Mouse (Mus musculus): ENCODE data around the gene Pax5. TPM values are rescaled to one million over a fixed set of nuclear protein-coding genes. Genes with fewer than 3 reads are reported as not detected.
A peak's percentile ranks its signal among the peaks of the same experiment; 100 is the strongest.

Pax5 gene
- polyA plus RNA-seq, 1 experiment from 2014 or later: 1.5 TPM

DNA sequence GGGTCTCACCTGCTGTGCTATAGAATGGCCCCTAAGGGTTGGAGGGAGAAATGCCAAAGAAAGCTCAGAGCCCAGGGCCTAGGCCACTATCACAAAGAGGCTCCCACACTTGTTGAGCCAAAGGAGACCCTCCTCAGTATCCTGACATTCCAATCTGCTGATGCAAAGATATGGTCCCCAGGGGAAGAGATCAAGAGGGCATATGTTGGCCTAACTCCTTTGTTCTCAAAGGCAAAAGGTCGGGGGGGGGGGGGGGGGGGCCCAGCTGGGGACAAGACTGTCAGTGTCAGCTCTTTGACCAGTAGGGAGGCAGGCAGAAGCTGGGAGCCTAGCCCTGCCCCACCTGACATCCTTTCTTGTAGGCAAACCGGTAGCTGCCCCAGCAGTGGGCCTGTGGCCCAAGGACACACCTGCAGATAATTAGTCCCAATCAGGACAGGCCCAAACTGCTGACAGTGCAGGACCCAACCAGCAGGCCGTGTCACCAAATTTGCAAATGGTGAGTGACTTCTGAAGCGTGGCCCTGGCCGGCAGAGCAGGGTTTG is 108.0 kb downstream of the Pax5 start:
- Histone ChIP-seq H3K4me1 (ENCODE audit: control insufficient read depth, insufficient read depth, low read length) (peaks cover 12% of the 10 kb centered on the region; the same call in 1 of the 2 replicates), H3K27me3 (ENCODE audit: control insufficient read depth, insufficient read depth, low read length) (no peaks in the 10 kb centered on the region), H3K36me3 (ENCODE audit: control insufficient read depth, insufficient read depth, low read length) (no peaks in the 10 kb centered on the region), H3K4me3 (ENCODE audit: low read depth, low read length) (no peak overlapping the region), H3K9me3 (ENCODE audit: control insufficient read depth, low read length) (no peaks in the 10 kb centered on the region), H3K27ac (ENCODE audit: low read depth, low read length) (no peak overlapping the region), H3K9ac (replicated peaks; ENCODE audit: low read depth, low read length) (no peak overlapping the region), H3K4me2 (ENCODE audit: low read depth, low read length) (no peak overlapping the region)
- no peak; the same call in 1 of the 2 replicates for ATAC-seq (ENCODE audit: low read depth)
- 17% methylated on average over 5 of the region's 5 CpGs for WGBS

DNA sequence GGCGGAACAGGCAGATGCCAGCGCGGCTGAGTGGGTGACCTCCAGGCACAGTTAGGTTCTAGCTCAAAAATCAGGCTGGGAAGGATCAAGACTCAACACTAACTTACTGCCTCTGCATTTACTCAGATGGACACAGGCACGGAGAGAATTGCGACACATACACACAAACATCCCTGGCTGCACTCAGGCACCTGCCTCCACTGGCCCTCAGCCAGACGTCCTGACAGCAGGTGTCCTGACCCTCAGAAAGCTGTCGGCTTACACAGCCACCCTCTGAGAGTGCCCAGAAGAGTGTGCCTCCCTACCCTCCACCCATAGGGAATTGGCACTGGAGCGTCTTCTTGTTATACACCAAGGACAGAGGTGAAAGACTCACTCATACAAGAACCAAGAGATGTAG is 108.9 kb downstream of the Pax5 start:
- no peak for ATAC-seq (ENCODE audit: low read depth)
- Histone ChIP-seq H3K9me3 (ENCODE audit: control insufficient read depth, low read length) (no peaks in the 10 kb centered on the region), H3K27ac (ENCODE audit: low read depth, low read length) (no peak overlapping the region), H3K4me3 (ENCODE audit: low read depth, low read length) (no peak overlapping the region), H3K36me3 (ENCODE audit: control insufficient read depth, insufficient read depth, low read length) (no peaks in the 10 kb centered on the region), H3K4me2 (ENCODE audit: low read depth, low read length) (no peak overlapping the region), H3K4me1 (ENCODE audit: control insufficient read depth, insufficient read depth, low read length) (peaks cover 12% of the 10 kb centered on the region; the same call in 1 of the 2 replicates), H3K9ac (replicated peaks; ENCODE audit: low read depth, low read length) (no peak overlapping the region), H3K27me3 (ENCODE audit: control insufficient read depth, insufficient read depth, low read length) (no peaks in the 10 kb centered on the region)
- 58% methylated on average over 8 of the region's 8 CpGs for WGBS

DNA sequence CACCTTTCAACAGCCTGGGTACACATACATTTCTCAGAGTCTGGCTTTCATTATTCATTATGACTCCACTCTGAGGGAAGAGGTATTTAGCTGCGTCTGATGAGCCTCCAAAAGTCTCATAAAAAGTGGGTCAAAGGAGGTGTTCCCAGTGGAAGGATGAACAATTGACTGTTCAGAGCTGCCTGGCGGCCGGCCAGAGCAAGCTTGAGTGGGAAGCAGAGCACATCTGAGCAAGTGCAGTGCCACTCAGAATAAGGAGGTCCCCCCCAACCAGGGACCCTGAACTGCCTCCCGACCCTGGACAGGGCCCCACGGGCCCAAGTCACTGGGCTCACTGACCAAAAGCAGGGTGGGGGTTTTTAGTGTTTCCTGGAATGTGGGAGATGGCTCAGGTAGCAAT is 109.4 kb downstream of the Pax5 start:
- Histone ChIP-seq H3K4me1 (ENCODE audit: control insufficient read depth, insufficient read depth, low read length) (peaks cover 12% of the 10 kb centered on the region; the same call in 1 of the 2 replicates), H3K9me3 (ENCODE audit: control insufficient read depth, low read length) (no peaks in the 10 kb centered on the region), H3K4me2 (ENCODE audit: low read depth, low read length) (no peak overlapping the region), H3K27ac (ENCODE audit: low read depth, low read length) (no peak overlapping the region), H3K36me3 (ENCODE audit: control insufficient read depth, insufficient read depth, low read length) (no peaks in the 10 kb centered on the region), H3K27me3 (ENCODE audit: control insufficient read depth, insufficient read depth, low read length) (no peaks in the 10 kb centered on the region), H3K9ac (replicated peaks; ENCODE audit: low read depth, low read length) (no peak overlapping the region), H3K4me3 (ENCODE audit: low read depth, low read length) (no peak overlapping the region)
- WGBS: 26% methylated on average over 5 of the region's 5 CpGs
- peak; percentile 69; the same call in 1 of the 2 replicates for ATAC-seq (ENCODE audit: low read depth)

DNA sequence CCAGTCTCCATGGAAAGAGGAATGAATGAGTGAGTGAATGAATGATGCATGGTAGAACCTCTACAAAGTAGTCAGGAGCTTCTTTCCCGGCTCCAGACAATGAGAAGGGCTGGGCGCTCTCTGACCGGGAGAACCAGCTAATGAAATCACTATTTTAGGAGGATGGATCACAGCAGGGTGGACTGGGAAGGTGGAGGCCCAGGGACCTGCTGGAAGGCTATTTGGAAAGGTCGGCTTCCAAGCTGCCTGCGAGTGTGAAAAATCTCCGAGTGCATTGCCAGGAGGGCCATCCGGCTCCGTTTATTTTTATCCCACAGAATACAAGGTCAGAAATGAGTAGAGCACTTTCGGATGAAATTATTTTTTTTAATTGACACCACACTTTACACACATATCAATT is 112.3 kb downstream of the Pax5 start:
- peaks cover 12% of the 10 kb centered on the region; the same call in 1 of the 2 replicates for H3K4me1 ChIP-seq (ENCODE audit: control insufficient read depth, insufficient read depth, low read length)
- H3K27ac ChIP-seq (ENCODE audit: low read depth, low read length): no peak overlapping the region
- H3K27me3 ChIP-seq (ENCODE audit: control insufficient read depth, insufficient read depth, low read length): no peaks in the 10 kb centered on the region
- H3K4me2 ChIP-seq (ENCODE audit: low read depth, low read length): no peak overlapping the region
- no peaks in the 10 kb centered on the region for H3K9me3 ChIP-seq (ENCODE audit: control insufficient read depth, low read length)
- no peak overlapping the region for H3K9ac ChIP-seq (replicated peaks; ENCODE audit: low read depth, low read length)
- WGBS: 81% methylated on average over 9 of the region's 9 CpGs
- no peak for ATAC-seq (ENCODE audit: low read depth)
- no peak overlapping the region for H3K4me3 ChIP-seq (ENCODE audit: low read depth, low read length)
- no peaks in the 10 kb centered on the region for H3K36me3 ChIP-seq (ENCODE audit: control insufficient read depth, insufficient read depth, low read length)

DNA sequence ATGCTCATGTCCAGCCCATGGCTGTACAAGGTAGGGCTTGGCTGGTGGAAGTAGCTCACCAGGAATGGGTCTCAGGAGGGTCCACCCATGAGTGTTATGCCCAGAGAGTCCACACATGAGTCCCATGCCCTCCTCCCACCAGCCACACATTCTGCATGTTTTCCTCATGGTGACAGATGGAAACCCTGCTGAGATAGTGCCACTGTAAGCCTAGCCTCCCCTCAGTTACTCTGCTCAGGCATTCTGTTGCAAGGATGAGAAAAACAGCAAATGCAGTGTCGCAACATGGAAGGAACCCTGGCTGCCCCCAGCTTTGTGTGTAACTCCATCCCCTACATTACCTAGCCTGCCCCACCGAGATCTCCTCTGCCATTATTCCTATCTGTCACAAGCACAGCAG is 117.2 kb downstream of the Pax5 start:
- Histone ChIP-seq H3K4me3 (ENCODE audit: low read depth, low read length) (no peak overlapping the region), H3K36me3 (ENCODE audit: control insufficient read depth, insufficient read depth, low read length) (no peaks in the 10 kb centered on the region), H3K27ac (ENCODE audit: low read depth, low read length) (no peak overlapping the region), H3K27me3 (ENCODE audit: control insufficient read depth, insufficient read depth, low read length) (no peaks in the 10 kb centered on the region), H3K4me1 (ENCODE audit: control insufficient read depth, insufficient read depth, low read length) (0 out of 2 replicates have a peak, but pooled peaks cover 4% of the 10 kb centered on the region), H3K9ac (replicated peaks; ENCODE audit: low read depth, low read length) (no peak overlapping the region), H3K4me2 (ENCODE audit: low read depth, low read length) (no peak overlapping the region), H3K9me3 (ENCODE audit: control insufficient read depth, low read length) (no peaks in the 10 kb centered on the region)
- whole genome bisulfite sequencing: 89% methylated on average over 2 of the region's 2 CpGs
- ATAC-seq (ENCODE audit: low read depth): no peak

DNA sequence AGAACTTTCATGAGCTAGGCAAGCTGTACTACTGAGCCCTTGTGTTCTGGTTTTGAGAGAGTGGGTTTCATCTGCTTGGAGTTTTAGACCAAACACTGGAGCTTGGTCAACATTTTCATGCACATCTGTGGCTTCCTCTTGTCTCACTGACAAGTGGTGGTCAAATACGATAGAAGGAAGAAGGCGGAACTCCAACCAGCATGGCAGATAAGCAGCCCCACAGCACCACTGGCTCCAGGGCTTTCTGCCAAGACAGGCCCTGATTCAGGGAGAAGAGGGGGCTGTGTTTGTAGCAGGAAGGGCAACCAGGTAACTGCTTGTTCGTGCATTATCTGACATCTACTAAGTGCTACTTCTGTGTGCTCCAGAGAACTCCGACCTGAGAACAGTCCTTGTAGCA is 127.6 kb downstream of the Pax5 start:
- no peak overlapping the region for H3K4me3 ChIP-seq (ENCODE audit: low read depth, low read length)

DNA sequence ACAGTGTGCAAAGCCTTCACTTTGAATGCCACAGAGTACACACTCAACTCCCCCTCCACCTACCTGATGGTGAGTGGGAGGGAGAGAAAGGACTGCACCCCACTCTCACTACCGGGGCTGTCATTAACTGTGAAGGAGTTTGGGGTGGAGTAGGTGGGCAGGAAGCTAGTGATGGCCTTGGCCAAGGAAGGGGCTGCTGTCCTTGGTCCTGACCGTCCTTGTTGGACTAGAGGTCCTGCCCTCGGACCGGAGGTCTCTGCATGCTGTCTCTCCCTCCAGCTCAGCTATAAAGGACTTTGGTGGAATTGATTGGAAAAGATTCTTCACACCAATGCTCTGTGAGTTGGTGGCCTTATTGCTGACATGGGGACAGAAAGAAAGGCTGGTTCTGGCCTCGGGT is 131.7 kb downstream of the Pax5 start:
- Histone ChIP-seq H3K27me3 (ENCODE audit: control insufficient read depth, insufficient read depth, low read length) (no peaks in the 10 kb centered on the region), H3K4me1 (ENCODE audit: control insufficient read depth, insufficient read depth, low read length) (no peaks in the 10 kb centered on the region), H3K36me3 (ENCODE audit: control insufficient read depth, insufficient read depth, low read length) (no peaks in the 10 kb centered on the region), H3K9ac (replicated peaks; ENCODE audit: low read depth, low read length) (no peak overlapping the region), H3K4me3 (ENCODE audit: low read depth, low read length) (no peak overlapping the region), H3K27ac (ENCODE audit: low read depth, low read length) (no peak overlapping the region), H3K4me2 (ENCODE audit: low read depth, low read length) (no peak overlapping the region), H3K9me3 (ENCODE audit: control insufficient read depth, low read length) (no peaks in the 10 kb centered on the region)
- no peak for ATAC-seq (ENCODE audit: low read depth)
- 51% methylated on average over 5 of the region's 5 CpGs for WGBS

More for the DNA sequence above, 127.6 kb downstream of the Pax5 start:
- H3K27ac ChIP-seq (ENCODE audit: low read depth, low read length): no peak overlapping the region
- no peak overlapping the region for H3K9ac ChIP-seq (replicated peaks; ENCODE audit: low read depth, low read length)
- no peak for ATAC-seq (ENCODE audit: low read depth)
- 93% methylated on average over 4 of the region's 4 CpGs for WGBS
- H3K27me3 ChIP-seq (ENCODE audit: control insufficient read depth, insufficient read depth, low read length): no peaks in the 10 kb centered on the region
- no peak overlapping the region for H3K4me2 ChIP-seq (ENCODE audit: low read depth, low read length)
- no peaks in the 10 kb centered on the region for H3K4me1 ChIP-seq (ENCODE audit: control insufficient read depth, insufficient read depth, low read length)
- H3K36me3 ChIP-seq (ENCODE audit: control insufficient read depth, insufficient read depth, low read length): no peaks in the 10 kb centered on the region
- H3K9me3 ChIP-seq (ENCODE audit: control insufficient read depth, low read length): no peaks in the 10 kb centered on the region

DNA sequence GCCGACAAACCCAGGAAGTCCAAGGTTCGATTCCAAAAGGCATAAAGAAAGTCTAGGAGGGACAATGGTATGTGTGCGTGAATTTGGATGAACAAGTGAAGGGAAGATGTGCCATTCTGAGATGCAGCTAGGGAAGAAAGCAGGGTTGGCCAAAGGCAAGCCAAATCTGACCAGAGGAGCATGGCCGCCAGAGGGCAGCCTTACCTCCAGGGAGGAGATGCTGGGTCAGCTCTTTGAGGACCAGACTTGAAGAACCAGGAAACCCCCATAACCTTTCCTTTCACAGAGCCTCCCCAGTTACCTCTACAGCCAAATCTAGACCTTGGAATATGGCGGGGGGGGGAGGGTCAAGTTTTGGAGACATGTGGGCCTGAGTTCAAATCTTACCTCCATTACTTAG is 133.0 kb downstream of the Pax5 start:
- no peak overlapping the region for H3K4me3 ChIP-seq (ENCODE audit: low read depth, low read length)
- no peaks in the 10 kb centered on the region for H3K27me3 ChIP-seq (ENCODE audit: control insufficient read depth, insufficient read depth, low read length)
- H3K27ac ChIP-seq (ENCODE audit: low read depth, low read length): no peak overlapping the region
- 39% methylated on average over 5 of the region's 5 CpGs for WGBS
- no peak for ATAC-seq (ENCODE audit: low read depth)
- H3K4me1 ChIP-seq (ENCODE audit: control insufficient read depth, insufficient read depth, low read length): no peaks in the 10 kb centered on the region
- no peak overlapping the region for H3K4me2 ChIP-seq (ENCODE audit: low read depth, low read length)
- no peaks in the 10 kb centered on the region for H3K36me3 ChIP-seq (ENCODE audit: control insufficient read depth, insufficient read depth, low read length)
- H3K9ac ChIP-seq (replicated peaks; ENCODE audit: low read depth, low read length): no peak overlapping the region
- no peaks in the 10 kb centered on the region for H3K9me3 ChIP-seq (ENCODE audit: control insufficient read depth, low read length)

DNA sequence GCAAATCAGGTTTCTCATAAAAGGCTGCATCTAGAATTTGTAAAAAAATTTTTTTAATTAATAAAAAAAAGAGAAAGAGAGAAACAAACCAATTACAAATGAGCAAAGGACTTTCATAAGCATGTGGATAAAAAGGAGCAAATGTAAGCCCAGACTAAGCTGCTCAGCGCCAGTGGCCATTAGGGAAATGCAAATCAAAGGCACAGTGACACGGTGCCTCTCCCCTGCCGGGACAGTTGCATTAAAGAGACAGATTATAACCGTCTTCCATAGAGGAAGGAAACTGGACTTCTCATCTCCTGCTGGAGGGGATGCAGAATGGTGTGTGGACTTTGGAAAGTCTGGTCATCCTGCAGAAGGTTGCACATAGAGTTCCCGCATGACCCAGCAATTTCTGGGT is 133.5 kb downstream of the Pax5 start:
- H3K36me3 ChIP-seq (ENCODE audit: control insufficient read depth, insufficient read depth, low read length): no peaks in the 10 kb centered on the region
- H3K4me3 ChIP-seq (ENCODE audit: low read depth, low read length): no peak overlapping the region
- no peak overlapping the region for H3K9ac ChIP-seq (replicated peaks; ENCODE audit: low read depth, low read length)
- no peak overlapping the region for H3K4me2 ChIP-seq (ENCODE audit: low read depth, low read length)
- no peak overlapping the region for H3K27ac ChIP-seq (ENCODE audit: low read depth, low read length)
- no peaks in the 10 kb centered on the region for H3K27me3 ChIP-seq (ENCODE audit: control insufficient read depth, insufficient read depth, low read length)
- no peaks in the 10 kb centered on the region for H3K4me1 ChIP-seq (ENCODE audit: control insufficient read depth, insufficient read depth, low read length)
- no peak for ATAC-seq (ENCODE audit: low read depth)
- H3K9me3 ChIP-seq (ENCODE audit: control insufficient read depth, low read length): no peaks in the 10 kb centered on the region
- 21% methylated on average over 5 of the region's 5 CpGs for WGBS
